Mouse (Mus musculus): ENCODE data around the gene Ube2j2.

Gene Ube2j2

GRCm38 (mm10) chr4:155962167-155962971 lies 18.7 kb downstream of the Ube2j2 start, which contains the start of gene C1qtnf12:
C1qtnf12 (plus strand) TSS chr4:155962318.
- peak; percentile 65 to 91 for DNase-seq (ENCODE audit: inconsistent age in 2 of 2, low spot score in 1 of 2)

- DNase-seq (ENCODE audit: inconsistent age in 2 of 2, low spot score in 1 of 2) = peak in 1 of 2 experiments; percentile 47
These were observed 19.5 kb downstream of the Ube2j2 start for GRCm38 (mm10) chr4:155963106-155963505.

DNA sequence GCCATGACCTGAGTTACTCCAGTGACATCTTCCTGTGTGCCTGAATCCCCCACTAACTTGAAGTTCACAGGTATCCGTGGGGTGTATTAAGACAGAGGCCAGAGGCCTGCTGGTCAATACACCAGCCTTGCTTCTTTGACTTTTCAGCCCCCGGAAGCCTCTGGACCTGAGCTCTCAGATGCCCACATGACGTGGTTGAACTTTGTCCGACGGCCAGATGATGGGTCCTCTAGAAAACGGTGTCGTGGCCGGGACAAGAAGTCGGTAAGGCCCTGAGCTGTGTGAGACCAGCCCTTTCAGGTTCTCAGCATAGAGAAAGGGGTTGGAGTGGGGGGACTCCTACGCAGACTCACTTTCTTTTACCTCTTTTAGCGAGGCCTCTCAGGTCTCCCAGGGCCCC lies 20.8 kb downstream of the Ube2j2 start:
- no peak for DNase-seq (ENCODE audit: inconsistent age in 2 of 2, low spot score in 1 of 2)

DNA sequence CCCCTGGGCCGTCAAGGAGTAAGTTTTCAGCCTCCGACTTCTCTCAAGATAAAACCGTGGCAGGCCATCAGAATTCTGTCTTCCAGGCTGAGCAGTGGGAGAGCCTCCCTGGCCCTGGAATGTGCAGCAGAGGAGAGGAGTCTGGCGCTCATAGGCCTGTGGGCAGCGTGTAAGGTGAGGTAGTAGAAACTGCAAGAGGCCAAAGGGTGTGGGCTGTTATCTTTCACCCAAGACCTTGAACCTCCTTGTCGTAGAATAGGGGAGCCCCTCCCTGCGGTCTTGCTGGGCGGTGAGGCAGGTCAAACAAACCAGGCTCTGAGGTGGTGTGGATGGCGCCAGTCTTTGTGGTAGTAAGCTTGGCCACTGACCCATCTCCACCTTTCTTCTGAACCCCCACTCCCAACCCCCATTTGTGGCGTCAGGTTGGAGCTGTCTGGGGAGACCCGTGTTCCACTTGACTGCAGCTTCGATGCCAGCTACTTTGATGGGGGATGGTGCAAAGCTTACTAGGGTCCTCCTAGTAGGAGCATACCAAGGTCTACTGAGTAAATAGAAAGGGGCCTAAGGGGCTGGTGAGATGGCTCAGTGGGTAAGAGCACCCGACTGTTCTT lies 25.5 kb downstream of the Ube2j2 start:
- DNase-seq (ENCODE audit: inconsistent age in 2 of 2, low spot score in 1 of 2) = no peak

- DNase-seq (ENCODE audit: inconsistent age in 2 of 2, low spot score in 1 of 2) = no peak
These were observed 26.7 kb downstream of the Ube2j2 start for GRCm38 (mm10) chr4:155970286-155970685.

DNA sequence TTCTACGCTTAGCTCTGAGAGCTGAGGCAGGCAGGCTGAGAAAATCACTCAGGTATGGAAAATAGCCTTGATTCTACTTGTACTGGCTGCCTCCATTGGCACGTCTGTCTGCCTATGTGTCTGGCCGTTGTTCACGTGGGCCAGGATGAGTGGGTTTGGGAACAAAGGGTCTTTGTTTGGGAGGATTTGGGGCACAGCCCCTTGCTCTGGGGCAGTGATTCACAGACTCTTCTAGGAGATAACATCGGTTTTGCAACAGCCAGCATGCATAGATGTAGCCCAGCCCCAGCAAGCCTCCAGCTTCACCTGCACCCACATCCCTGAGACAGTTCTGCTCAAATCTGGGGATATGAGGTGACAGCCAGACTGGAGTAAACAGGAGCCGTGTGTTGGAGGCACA lies 29.0 kb downstream of the Ube2j2 start:
- no peak for DNase-seq (ENCODE audit: inconsistent age in 2 of 2, low spot score in 1 of 2)

DNA sequence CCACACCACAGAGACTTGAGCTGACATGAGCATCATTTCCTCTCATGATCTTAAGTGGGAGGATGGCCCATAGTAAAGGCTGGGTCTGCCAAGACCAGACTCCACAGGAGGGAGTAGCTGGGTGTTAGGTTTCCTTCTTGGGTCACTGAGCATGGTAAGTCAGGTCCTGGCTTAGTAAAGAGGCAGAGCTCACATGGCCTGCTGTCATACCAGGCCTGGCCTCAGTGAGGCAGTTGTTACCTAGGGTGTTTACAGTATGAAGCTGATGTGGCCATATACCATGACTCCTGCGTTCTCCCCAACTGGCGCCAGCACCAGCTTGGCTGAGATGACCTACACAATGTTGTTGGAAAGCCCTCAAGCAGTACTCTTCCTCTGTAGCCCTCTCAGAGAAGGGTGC lies 29.6 kb downstream of the Ube2j2 start:
- DNase-seq (ENCODE audit: inconsistent age in 2 of 2, low spot score in 1 of 2) = no peak

GRCm38 (mm10) chr4:155981436-155982082 lies 37.9 kb downstream of the Ube2j2 start:
- DNase-seq (ENCODE audit: inconsistent age in 2 of 2, low spot score in 1 of 2) = no peak

DNA sequence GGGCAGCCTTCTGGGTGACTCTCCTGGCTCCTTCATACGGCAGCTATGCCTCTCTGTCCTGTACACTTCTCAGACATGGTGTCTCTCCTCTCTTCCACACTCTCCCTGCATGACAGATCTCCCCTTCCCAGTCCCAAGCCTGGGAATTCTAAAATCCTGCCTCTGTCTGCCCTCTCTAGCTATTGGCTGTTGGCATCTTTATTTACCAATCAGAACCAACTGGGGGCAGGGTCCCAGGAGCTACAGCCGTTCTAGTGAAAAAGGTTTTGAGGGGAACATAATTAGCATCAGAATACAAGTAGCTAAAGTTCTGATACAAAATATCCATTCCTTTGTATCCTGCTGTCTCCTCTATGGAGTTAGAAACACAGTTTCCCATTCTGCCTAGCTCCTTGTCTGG lies 40.2 kb downstream of the Ube2j2 start:
- no peak for DNase-seq (ENCODE audit: inconsistent age in 2 of 2, low spot score in 1 of 2)

DNA sequence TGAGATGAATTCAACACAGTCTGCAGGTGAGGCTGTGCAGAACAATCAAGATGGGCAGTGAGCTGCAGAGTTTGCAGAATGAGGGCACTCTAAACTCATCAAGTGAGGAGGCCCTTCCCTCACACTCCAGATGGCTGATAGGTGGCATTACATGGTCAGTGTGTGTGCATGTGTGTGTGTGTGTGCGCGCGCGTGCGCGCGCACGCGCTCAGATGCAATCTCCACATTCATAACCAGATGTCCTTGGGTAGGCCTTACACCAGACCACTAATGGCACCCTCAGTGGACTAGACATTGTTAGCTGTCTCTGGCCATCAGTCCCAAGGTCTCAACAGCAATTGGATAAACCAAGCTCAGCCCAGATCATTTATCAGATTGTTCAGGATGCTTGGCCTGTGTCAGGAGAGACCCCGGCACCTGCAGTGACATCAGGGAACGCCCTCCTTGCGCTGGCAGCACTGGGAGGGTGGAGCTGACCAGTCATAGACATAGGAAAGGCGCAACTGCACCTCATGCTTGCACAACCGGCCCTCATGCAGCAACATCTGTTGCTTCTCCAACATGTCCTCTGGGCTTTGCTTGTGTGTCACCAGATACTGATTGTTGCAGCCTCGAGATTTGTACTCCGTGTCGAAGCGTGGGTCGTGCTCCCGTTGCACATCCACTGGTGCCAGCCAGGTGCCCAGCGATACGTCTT lies 47.7 kb downstream of the Ube2j2 start:
- DNase-seq (ENCODE audit: inconsistent age in 2 of 2, low spot score in 1 of 2) = no peak

- DNase-seq (ENCODE audit: inconsistent age in 2 of 2, low spot score in 1 of 2) = no peak
These were observed 48.2 kb downstream of the Ube2j2 start for GRCm38 (mm10) chr4:155991908-155992230.

DNA sequence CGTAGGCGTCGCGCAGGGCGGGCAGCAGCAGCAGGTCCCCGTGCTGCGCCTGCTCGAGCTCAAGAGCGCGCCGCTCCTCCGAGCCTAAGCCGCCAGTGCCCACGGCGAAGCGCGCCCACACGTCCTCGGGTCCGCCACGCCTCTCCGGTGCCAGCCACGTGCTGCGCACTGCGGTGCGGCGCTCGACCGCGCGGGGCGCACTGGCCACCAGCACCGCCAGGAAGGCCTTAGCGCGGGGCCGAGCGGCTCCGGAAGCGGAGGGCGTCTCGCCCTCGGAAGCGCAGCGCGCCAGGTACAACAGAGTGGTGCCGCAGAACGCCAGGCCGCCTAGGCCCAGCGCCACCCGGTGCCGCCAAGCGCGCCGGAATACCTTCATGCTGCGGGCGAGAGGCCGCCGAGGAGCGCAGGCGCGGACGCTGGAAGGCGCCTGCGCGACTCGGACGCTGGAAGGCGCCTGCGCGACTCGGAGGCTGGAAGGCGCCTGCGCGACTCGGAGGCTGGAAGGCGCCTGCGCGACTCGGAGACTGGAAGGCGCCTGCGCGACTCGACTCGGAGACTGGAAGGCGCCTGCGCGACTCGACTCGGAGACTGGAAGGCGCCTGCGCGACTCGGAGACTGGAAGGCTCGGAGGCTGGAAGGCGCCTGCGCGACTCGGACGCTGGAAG lies 48.7 kb downstream of the Ube2j2 start, which contains the start of the genes B3galt6 and Sdf4:
TSS of gene B3galt6 (minus strand) at position 409 of the 665 bp plus-strand sequence.
TSS of gene Sdf4 (plus strand) at position 632 of the 665 bp plus-strand sequence.
- peak; percentile 91 to 96 for DNase-seq (ENCODE audit: inconsistent age in 2 of 2, low spot score in 1 of 2)

GRCm38 (mm10) chr4:155992906-155993547 lies 49.4 kb downstream of the Ube2j2 start:
- DNase-seq (ENCODE audit: inconsistent age in 2 of 2, low spot score in 1 of 2) = peak; percentile 97 to 100

DNA sequence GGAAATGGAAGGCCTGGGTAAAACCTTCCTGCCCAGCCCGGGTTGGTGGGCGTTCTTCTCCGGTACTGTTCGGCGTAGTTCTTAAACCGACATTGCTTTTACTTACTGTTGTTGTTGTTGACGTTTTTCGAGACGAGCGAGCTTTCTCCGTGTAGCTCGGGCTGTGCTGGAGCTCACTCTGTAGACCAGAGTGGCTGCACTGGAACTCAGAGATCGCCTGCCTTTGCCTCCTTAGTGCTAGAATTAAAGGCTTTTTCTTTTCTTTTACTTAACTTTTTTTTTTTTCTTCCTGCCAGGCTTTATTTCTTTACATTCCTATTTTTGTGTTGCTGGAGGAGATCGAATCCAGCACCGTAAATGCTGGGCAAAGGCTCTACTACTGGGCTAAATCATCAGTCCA lies 50.0 kb downstream of the Ube2j2 start:
- DNase-seq (ENCODE audit: inconsistent age in 2 of 2, low spot score in 1 of 2) = no peak

GRCm38 (mm10) chr4:156004109-156004508 lies 60.5 kb downstream of the Ube2j2 start:
- no peak for DNase-seq (ENCODE audit: inconsistent age in 2 of 2, low spot score in 1 of 2)

- no peak for DNase-seq (ENCODE audit: inconsistent age in 2 of 2, low spot score in 1 of 2)
These were observed 64.7 kb downstream of the Ube2j2 start for GRCm38 (mm10) chr4:156008369-156008768.

Measured in adrenal gland, adult (tissue).